Mouse (Mus musculus) ovary, postnatal 36 days (tissue): ENCODE data around the gene Ceacam5.

ENCODE experiments used
- DNase-seq: peaks from one replicate; pipeline ENCODE4 v3.0.0; 2022; ENCODE audit warnings: low spot score, mixed read lengths

Gene Ceacam5

DNA sequence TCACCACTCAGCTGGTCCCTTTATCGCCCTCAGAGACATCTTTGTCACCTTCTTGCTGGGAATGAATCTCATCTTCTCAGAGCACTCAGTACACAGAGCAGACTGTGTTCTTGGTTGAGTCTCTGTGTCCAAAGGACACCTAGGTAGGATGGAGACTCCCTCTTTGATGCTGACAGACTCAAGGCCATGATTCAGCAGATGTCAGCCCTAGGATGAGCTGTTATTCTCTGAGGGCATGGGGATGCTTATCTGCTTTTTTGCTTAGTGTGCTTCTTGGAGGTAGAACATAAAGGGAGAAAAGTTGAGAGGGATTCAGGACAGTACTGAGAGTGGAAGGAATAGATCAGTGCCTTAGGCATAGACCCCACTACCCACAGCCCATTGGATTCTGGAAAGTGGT, at the start of gene Ceacam5:
Gene Ceacam5 (plus strand): TSS at position 301 of the 400 bp plus-strand sequence.
- no peak for DNase-seq
